Mouse (Mus musculus) intestine, embryonic 16.5 days (tissue): ENCODE measurements around the gene Zfp366. TPM values are rescaled to one million over a fixed set of nuclear protein-coding genes. Genes with fewer than 3 reads are reported as not detected.

Experiments used
- ATAC-seq: fragments of 200-750 bp; cut with Nextera tagmentation; 2 replicates; pipeline ENCODE4 v1.8.0; 2017; ENCODE audit warnings: moderate TSS enrichment, moderate library complexity
- H3K27ac ChIP-seq: fragments of 300-500 bp; sonication (generic); 2 replicates; pipeline ENCODE4 v1.5.1; 2014; ENCODE audit warnings: mild to moderate bottlenecking, low read length
- H3K27me3 ChIP-seq: fragments of 300-500 bp; sonication (generic); replicated peaks from 2 replicates; pipeline ENCODE4 v1.6.1; 2014; ENCODE audit warnings: low read length, control low read depth, mixed read lengths; ENCODE audit not compliant: control insufficient read depth, insufficient read depth
- H3K36me3 ChIP-seq: fragments of 300-500 bp; sonication (generic); 2 replicates; pipeline ENCODE4 v1.6.1; 2014; ENCODE audit warnings: low read length, control low read depth; ENCODE audit not compliant: control insufficient read depth, insufficient read depth
- H3K4me1 ChIP-seq: fragments of 300-500 bp; sonication (generic); 2 replicates; pipeline ENCODE4 v1.6.1; 2014; ENCODE audit warnings: low read length, control low read depth, mixed read lengths; ENCODE audit not compliant: control insufficient read depth, insufficient read depth
- H3K4me2 ChIP-seq: fragments of 300-500 bp; sonication (generic); 2 replicates; pipeline ENCODE4 v1.6.1; 2014; ENCODE audit warnings: low read depth, low read length, control low read depth
- H3K4me3 ChIP-seq: fragments of 300-500 bp; sonication (generic); 2 replicates; pipeline ENCODE4 v1.5.1; 2014; ENCODE audit warnings: mild to moderate bottlenecking, low read length
- H3K9ac ChIP-seq: fragments of 300-500 bp; sonication (generic); 2 replicates; pipeline ENCODE4 v1.6.1; 2014; ENCODE audit warnings: low read depth, low read length
- H3K9me3 ChIP-seq: fragments of 300-500 bp; sonication (generic); 2 replicates; pipeline ENCODE4 v1.6.1; 2016; ENCODE audit warnings: low read length, control low read depth; ENCODE audit not compliant: control insufficient read depth
- WGBS: fragments of 180-500 bp; shearing (Covaris S2); extraction: QIAGEN DNeasy Blood & Tissue Kit; methylation state at CpG from one replicate; pipeline ENCODE4 v1.1.7; 2014; 5-methylcytosine and 5-hydroxymethylcytosine counted together
- polyA plus RNA-seq: library from polyadenylated mRNA; unstranded; fragments of >200 nt; fragmentation: Nextera tagmentation; extraction: Ambion mirVana; gene quantifications from 2 replicates; pipeline ENCODE4 v1.2.1, GENCODE M21; 2015

Zfp366 gene
- polyA plus RNA-seq, 1 experiment from 2014 or later, result 0.50 TPM

DNA sequence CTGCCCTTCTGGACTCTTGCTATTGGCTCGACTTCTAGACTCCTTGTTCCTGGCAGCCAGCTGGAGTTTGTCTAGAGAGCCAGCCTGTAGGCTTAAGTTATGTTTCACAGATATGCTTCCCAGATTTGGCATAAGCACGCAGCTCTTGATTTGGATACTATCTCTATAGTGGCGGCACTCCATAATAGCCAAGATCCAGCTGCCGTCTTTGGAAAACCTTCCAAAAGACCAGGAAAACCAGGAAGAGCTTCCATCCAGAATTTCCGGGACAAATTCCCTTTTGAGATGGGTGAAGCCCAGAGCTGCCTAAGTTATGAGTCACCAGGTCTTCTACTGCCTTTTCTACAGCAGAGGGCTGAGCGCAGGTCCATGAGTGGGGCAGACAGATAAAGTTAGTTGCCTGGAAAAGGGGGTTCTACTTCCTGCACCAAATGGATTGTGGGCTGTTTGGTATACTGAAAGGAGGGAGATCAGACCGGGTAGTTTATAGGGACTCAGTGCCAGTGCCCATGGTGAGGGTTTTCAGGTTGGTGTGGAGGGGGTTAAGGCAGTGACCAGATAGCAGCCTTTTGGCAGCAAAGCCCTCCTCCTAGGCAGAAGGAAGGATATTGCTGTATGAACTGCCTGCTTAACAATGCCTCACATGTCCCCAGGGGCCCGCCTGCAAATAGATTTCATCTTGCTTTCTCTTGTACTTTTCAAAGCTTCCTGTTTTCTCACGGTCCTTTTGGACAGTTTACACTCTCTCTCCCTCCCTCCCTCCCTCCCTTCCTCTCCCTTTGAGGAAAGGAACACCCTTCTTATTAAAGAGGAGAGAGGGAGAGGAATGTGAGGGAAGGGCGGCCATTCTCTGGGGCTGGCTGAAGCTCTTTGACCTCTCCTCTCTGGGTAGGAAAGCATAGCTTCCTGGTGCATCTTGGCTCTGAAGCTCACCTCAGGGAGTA lies 53.9 kb downstream of the Zfp366 start:
- Histone ChIP-seq H3K27me3 (no peaks in the 10 kb centered on the region), H3K4me1 (peaks cover 12% of the 10 kb centered on the region), H3K4me3 (no peak overlapping the region), H3K27ac (peak overlapping the region; percentile 93), H3K4me2 (no peak overlapping the region), H3K36me3 (no peaks in the 10 kb centered on the region), H3K9ac (no peak overlapping the region), H3K9me3 (no peaks in the 10 kb centered on the region)
- WGBS, result 36% methylated on average over 10 of the region's 10 CpGs
- peak; percentile 77 for ATAC-seq

DNA sequence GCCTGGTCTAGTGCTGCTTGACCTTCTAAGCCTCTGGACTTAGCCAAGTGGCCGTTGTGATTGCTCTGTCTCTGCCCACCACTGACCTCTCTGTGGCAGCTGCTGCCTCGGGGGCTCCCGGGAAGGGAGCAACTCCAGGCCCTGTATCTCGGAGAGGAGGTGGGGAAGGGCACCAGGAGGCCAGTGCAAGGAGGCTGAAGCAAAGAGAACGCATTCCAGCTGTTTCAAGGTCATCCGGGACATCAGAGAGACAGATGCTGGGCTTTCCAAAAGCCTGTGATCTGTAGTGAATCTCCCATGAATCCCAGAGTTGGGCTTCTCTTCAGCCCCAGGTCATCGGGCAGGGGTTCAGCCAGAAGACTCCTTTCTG lies 54.5 kb downstream of the Zfp366 start:
- H3K9ac ChIP-seq, result 0 out of 2 replicates have a peak overlapping the region, but pooled peaks have one; percentile 35
- peaks cover 12% of the 10 kb centered on the region for H3K4me1 ChIP-seq
- no peaks in the 10 kb centered on the region for H3K36me3 ChIP-seq
- H3K27ac ChIP-seq, result peak overlapping the region; percentile 93
- H3K27me3 ChIP-seq, result no peaks in the 10 kb centered on the region
- no peaks in the 10 kb centered on the region for H3K9me3 ChIP-seq
- ATAC-seq, result no peak; the same call in 1 of the 2 replicates
- 22% methylated on average over 7 of the region's 7 CpGs for WGBS
- H3K4me2 ChIP-seq, result no peak overlapping the region
- no peak overlapping the region for H3K4me3 ChIP-seq

DNA sequence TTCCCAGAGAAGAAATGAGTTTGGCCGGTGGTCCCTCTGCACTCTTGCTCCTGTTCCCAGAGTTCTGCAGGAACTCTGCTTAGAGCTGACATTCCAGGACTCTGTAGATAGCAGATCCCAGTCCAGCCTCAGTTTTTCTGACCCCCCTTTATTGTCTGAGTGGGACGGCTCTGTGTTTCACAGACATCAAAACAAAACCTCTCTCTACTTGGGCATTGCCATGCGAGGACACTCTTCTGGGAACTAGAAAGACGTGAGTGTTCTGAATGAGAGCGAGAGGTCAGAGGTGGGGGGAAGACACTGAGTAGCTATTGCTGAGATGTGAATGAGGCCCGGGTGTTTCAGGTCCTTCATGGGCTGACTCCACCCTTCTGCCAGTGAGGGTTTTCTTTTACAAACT lies 55.1 kb downstream of the Zfp366 start:
- Histone ChIP-seq H3K27me3 (no peaks in the 10 kb centered on the region), H3K4me1 (peaks cover 12% of the 10 kb centered on the region), H3K4me3 (no peak overlapping the region), H3K27ac (peak overlapping the region; percentile 93), H3K9me3 (no peaks in the 10 kb centered on the region), H3K4me2 (no peak overlapping the region), H3K9ac (no peak overlapping the region), H3K36me3 (no peaks in the 10 kb centered on the region)
- 42% methylated on average over 6 of the region's 6 CpGs for WGBS
- no peak for ATAC-seq

DNA sequence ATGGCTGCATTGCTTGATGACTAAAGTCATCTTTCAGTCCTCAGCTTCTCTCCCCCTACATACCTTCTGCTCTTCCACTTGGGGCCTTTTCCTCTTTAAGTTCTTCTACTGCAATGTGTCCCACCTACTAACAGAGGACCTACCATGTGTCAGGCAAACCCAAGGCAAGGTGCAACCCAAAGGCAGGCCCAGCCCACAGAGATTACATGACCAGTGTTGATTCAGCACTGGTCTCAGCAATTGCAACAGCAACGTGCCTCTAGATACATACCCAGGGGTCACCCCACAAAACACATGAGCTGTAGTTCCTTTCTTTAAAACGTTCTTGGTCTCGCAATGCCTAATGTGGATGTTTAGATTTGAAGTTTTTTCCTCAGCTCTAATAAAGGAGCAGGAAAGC lies 57.4 kb downstream of the Zfp366 start:
- WGBS, result 74% methylated on average over 3 of the region's 3 CpGs

DNA sequence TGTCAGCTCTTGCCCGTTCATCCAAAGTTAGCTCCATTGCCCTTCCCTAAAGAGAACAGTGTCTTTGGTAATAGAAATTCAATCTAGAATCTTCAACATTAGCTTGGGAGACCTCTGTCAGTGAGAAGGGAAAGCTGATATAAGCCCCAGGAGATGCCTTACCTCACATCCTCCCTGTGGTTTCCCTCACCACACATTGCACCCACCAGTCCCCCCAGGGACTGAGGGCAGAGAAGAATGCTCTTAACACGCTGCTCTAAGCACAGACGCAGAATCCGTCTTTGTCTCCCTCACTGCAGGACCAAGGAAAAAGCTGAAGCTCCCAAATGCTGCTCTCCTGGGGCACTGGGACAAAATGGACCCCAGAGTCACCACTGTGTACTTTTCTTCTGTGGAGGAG lies 58.3 kb downstream of the Zfp366 start:
- Histone ChIP-seq H3K27me3 (no peaks in the 10 kb centered on the region), H3K36me3 (no peaks in the 10 kb centered on the region), H3K4me3 (no peak overlapping the region), H3K4me2 (no peak overlapping the region), H3K9me3 (no peaks in the 10 kb centered on the region), H3K9ac (no peak overlapping the region), H3K27ac (no peak overlapping the region), H3K4me1 (peaks cover 12% of the 10 kb centered on the region)
- ATAC-seq, result no peak
- WGBS, result 73% methylated on average over 4 of the region's 4 CpGs

More for the DNA sequence above, 57.4 kb downstream of the Zfp366 start:
- peaks cover 12% of the 10 kb centered on the region for H3K4me1 ChIP-seq
- no peaks in the 10 kb centered on the region for H3K9me3 ChIP-seq
- H3K36me3 ChIP-seq, result no peaks in the 10 kb centered on the region
- no peak overlapping the region for H3K9ac ChIP-seq
- ATAC-seq, result no peak
- H3K27me3 ChIP-seq, result no peaks in the 10 kb centered on the region
- H3K4me2 ChIP-seq, result no peak overlapping the region
- no peak overlapping the region for H3K4me3 ChIP-seq
- H3K27ac ChIP-seq, result no peak overlapping the region

DNA sequence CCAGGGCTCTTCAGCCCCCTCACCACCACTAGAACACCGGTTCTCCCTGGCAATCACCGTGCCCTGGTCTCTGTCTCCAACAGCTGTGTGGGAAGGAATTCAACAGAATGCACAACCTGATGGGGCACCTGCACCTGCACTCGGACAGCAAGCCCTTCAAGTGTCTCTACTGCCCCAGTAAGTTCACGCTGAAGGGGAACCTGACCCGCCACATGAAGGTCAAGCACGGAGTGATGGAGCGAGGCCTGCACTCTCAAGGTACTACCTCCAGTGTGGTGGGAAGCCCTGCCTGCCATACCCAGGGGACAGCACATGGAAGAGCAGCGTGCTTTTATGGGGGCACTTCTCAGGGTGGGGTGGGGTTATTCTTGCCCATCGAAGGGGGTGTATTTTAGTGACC lies 59.2 kb downstream of the Zfp366 start:
- Histone ChIP-seq H3K36me3 (no peaks in the 10 kb centered on the region), H3K9me3 (no peaks in the 10 kb centered on the region), H3K27ac (no peak overlapping the region), H3K27me3 (no peaks in the 10 kb centered on the region), H3K4me2 (no peak overlapping the region), H3K9ac (no peak overlapping the region), H3K4me3 (no peak overlapping the region), H3K4me1 (peaks cover 6% of the 10 kb centered on the region)
- 90% methylated on average over 9 of the region's 9 CpGs for WGBS
- no peak for ATAC-seq

DNA sequence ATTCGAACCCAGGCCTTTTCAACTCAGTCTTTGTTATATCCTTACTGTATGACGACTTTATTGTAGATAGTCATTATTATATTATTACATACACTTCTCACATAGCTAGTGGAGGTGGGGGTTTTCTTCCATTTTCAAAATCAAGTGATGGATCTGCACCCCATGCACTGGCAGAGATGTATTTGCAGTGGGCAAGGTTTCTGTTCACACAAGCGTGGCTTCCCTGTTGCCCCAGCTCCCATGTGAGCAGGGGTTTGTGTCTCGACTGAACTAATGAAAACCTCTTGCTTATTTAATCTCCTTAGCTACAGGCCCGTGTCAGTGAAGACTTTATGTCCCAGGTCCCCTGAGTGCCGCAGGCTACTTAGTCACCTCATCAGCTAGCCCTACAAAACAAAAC lies 59.8 kb downstream of the Zfp366 start:
- Histone ChIP-seq H3K4me2 (no peak overlapping the region), H3K36me3 (no peaks in the 10 kb centered on the region), H3K27me3 (no peaks in the 10 kb centered on the region), H3K9me3 (no peaks in the 10 kb centered on the region), H3K9ac (no peak overlapping the region), H3K4me3 (no peak overlapping the region), H3K27ac (no peak overlapping the region), H3K4me1 (no peaks in the 10 kb centered on the region; the same call in 1 of the 2 replicates)
- WGBS, result 69% methylated on average over 6 of the region's 6 CpGs
- ATAC-seq, result no peak

DNA sequence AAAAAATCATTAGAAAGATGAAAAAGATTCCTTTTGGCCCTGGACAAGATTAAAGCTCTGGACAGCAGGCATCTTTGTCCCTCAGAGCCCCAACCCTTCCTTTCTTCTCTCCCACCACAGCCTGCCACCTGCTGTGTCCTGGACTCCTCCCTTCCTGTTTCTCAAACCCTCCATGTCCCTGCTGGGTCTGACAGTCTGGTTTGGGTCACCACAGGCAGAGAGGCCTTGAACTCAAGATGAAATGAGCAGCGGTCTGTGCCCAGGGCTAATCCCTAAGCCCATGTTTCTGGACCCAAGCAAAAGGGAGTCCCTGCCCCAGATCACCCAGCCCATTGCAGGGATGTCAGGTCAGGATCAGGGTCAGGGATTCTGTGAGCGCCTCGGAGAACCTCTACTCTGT lies 60.3 kb downstream of the Zfp366 start:
- no peak overlapping the region for H3K27ac ChIP-seq
- H3K4me2 ChIP-seq, result no peak overlapping the region
- H3K27me3 ChIP-seq, result no peaks in the 10 kb centered on the region
- no peak overlapping the region for H3K9ac ChIP-seq
- ATAC-seq, result no peak
- no peak overlapping the region for H3K4me3 ChIP-seq
- 58% methylated on average over 3 of the region's 3 CpGs for WGBS
- H3K9me3 ChIP-seq, result no peaks in the 10 kb centered on the region
- no peaks in the 10 kb centered on the region for H3K36me3 ChIP-seq
- no peaks in the 10 kb centered on the region for H3K4me1 ChIP-seq

DNA sequence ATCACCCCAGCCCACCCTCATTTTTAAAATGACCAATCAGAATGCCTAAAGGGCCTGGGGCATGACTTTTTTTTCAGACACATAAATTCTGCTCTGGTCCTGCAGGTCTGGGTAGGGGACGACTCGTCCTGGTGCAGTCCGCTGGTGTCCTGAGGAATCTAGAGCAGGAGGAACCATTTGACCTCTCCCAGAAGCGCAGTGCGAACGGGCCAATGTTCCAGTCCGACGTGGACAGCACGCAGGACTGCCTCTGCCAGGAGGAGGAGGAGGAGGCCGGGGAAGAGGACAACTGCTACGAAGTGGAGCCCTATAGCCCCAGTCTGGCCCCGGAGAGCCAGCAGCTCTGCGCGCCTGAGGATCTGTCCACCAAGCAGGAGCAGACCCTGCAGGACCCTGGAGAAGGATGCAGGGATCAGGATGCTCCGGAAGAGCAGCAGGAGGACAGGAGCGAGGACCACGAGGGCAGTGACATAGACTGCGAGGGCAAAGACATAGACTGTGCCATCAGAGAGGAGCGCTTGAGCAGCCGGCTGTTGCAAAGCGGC lies 61.4 kb downstream of the Zfp366 start:
- Histone ChIP-seq H3K4me3 (no peak overlapping the region), H3K9me3 (no peaks in the 10 kb centered on the region), H3K9ac (no peak overlapping the region), H3K36me3 (no peaks in the 10 kb centered on the region), H3K4me1 (no peaks in the 10 kb centered on the region), H3K4me2 (no peak overlapping the region), H3K27me3 (no peaks in the 10 kb centered on the region), H3K27ac (no peak overlapping the region)
- WGBS, result 80% methylated on average over 21 of the region's 21 CpGs
- ATAC-seq, result no peak
